27 mouse cellular contexts compared by ENCODE assay signal in the genomic region with DNA sequence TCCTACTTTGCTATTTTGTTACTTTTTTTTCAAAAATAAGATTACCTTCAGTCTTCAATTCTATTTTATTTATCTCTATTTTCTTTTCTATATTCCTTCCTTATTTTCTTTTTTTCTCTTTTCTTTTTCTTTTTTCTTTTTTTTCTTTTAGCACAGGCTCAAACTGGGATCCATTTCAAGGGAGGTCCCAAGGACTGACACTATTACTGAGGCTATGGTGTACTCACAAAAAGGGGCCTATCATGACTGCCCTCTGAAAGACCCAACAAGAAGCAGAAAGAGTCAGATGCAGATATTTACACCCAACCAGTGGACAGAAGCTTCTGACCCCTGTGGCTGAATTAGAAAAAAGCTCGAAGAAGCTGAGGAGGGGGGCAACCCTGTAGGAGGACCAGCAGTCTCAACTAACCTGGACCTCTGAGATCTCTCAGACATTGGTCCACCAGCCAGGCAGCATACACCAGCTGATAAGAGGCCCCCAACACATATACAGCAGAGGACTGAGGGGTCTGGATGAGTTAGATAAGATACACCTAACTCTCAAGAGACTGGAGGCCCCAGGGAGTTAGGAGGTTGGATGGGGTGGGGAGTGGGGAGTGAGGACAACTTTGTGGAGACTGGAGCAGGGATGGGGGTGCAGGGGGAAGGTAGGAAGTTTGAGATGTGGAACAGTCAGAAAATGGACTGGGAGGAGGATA.
DNase-seq lines count a peak whose midpoint lies in the region; ATAC-seq and TF ChIP-seq lines count a peak whose summit lies in the region.
"Had no signal": no experiment of that assay in that cellular context is flagged by ENCODE, and none has a peak within 500 bp of the region (broad histone marks: within the 10 kb centered on the region; RNA-seq: fewer than 3 reads in every experiment).

No protein-coding gene starts in this region.

- H3K4me1 ChIP-seq in heart, embryonic 12.5 days (replicated peaks) = no peaks in the 10 kb centered on the region
- peaks cover 8 to 9% of the 10 kb centered on the region in 2 experiments; a peak in 3 of 4 replicates for H3K4me1 ChIP-seq in liver, embryonic 14.5 days (replicated peaks; ENCODE audit: control insufficient read depth in 2 of 2, insufficient read depth in 2 of 2, low read length in 1 of 2)
- H3K4me1 ChIP-seq: embryonic facial prominence, embryonic 13.5 days; forebrain, embryonic 10.5 days; hindbrain, embryonic 13.5 days; neural tube, embryonic 15.5 days had no signal

- TF ChIP-seq EP300 in liver, embryonic 14.5 days (IDR thresholded peaks at IDR 0.05; ENCODE audit: low read depth) = peak; percentile 83

- no peak overlapping the region for H3K4me3 ChIP-seq in heart, embryonic 12.5 days
- H3K4me3 ChIP-seq in liver, embryonic 14.5 days (ENCODE audit: insufficient read depth in 1 of 2, low read depth in 2 of 2, low read length in 2 of 2) = no peak overlapping the region
- H3K4me3 ChIP-seq: embryonic facial prominence, embryonic 13.5 days; forebrain, embryonic 10.5 days; hindbrain, embryonic 13.5 days; neural tube, embryonic 15.5 days had no signal

- ATAC-seq in heart, embryonic 12.5 days (ENCODE audit: insufficient number of reproducible peaks, low FRiP score) = peak; percentile 76; the same call in 1 of the 2 replicates
- peak; percentile 100 for ATAC-seq in liver, embryonic 14.5 days (ENCODE audit: insufficient read depth)
- ATAC-seq: CD4-positive, CD25-positive, alpha-beta regulatory T cell, adult 4 months; forebrain, postnatal 0 days had no signal

- H3K9ac ChIP-seq in heart, embryonic 12.5 days = no peak overlapping the region
- H3K9ac ChIP-seq in liver, embryonic 14.5 days (replicated peaks) = peak overlapping the region; percentile 20; the same call in 1 of the 2 replicates
- H3K9ac ChIP-seq: embryonic facial prominence, embryonic 13.5 days; forebrain, postnatal 0 days; hindbrain, embryonic 13.5 days; lung, embryonic 14.5 days; neural tube, embryonic 15.5 days had no signal

- DNase-seq in heart, adult 8-10 months (ENCODE audit: low spot score) = no peak
- DNase-seq in liver = peak; percentile 72
- peak; percentile 40 to 65 (median 58) for DNase-seq in liver, embryonic 14.5 days (ENCODE audit: low read depth in 3 of 3, low spot score in 3 of 3)
- peak; percentile 13 for DNase-seq in yolk sac, embryonic 10.5 days (ENCODE audit: low spot score)
- DNase-seq in thymus, postnatal 25 days = no peak
- no peak for DNase-seq in gastrocnemius, postnatal 10 days
- DNase-seq: adrenal gland, postnatal 14 days; cerebellum, adult 18-20 months; cerebellum, postnatal 10 days; forebrain, postnatal 0 days; gastrocnemius, postnatal 14 days; heart, postnatal 14 days; kidney, adult 18-20 months; kidney, postnatal 4 days; left cerebral cortex, postnatal 4 days; lung, embryonic 14.5 days; lung, postnatal 14 days; midbrain, embryonic 14.5 days; retina, postnatal 1 day; right cerebral cortex, postnatal 25 days had no signal

- H3K27ac ChIP-seq in heart, embryonic 12.5 days (ENCODE audit: poor library complexity, severe bottlenecking) = no peak overlapping the region
- H3K27ac ChIP-seq in liver, embryonic 14.5 days = peak overlapping the region; percentile 54; the same call in 1 of the 2 replicates
- H3K27ac ChIP-seq: embryonic facial prominence, embryonic 13.5 days; forebrain, embryonic 10.5 days; hindbrain, embryonic 13.5 days; kidney, postnatal 0 days; neural tube, embryonic 15.5 days had no signal

- H3K4me2 ChIP-seq in heart, embryonic 12.5 days = no peak overlapping the region
- peak overlapping the region; percentile 58 for H3K4me2 ChIP-seq in liver, embryonic 14.5 days (ENCODE audit: low read depth)
- H3K4me2 ChIP-seq: embryonic facial prominence, embryonic 13.5 days; hindbrain, embryonic 13.5 days; lung, embryonic 14.5 days; neural tube, embryonic 15.5 days had no signal

- no peaks in the 10 kb centered on the region for H3K9me3 ChIP-seq in heart, embryonic 12.5 days (replicated peaks)
- no peaks in the 10 kb centered on the region for H3K9me3 ChIP-seq in liver, embryonic 14.5 days (ENCODE audit: control insufficient read depth, low read length)
- H3K9me3 ChIP-seq: embryonic facial prominence, embryonic 13.5 days; forebrain, embryonic 10.5 days; hindbrain, embryonic 13.5 days; neural tube, embryonic 15.5 days had no signal

- WGBS in heart, embryonic 12.5 days = 42% methylated on average over 1 of the region's 1 CpGs
- 7% methylated on average over 1 of the region's 1 CpGs for WGBS in liver, embryonic 14.5 days (ENCODE audit: insufficient replicate concordance)

- no peak for TF ChIP-seq CTCF in liver, embryonic 14.5 days (IDR thresholded peaks at IDR 0.05; ENCODE audit: low read depth)

- no peaks in the 10 kb centered on the region for H3K36me3 ChIP-seq in heart, embryonic 12.5 days
- H3K36me3 ChIP-seq in liver, embryonic 14.5 days (replicated peaks; ENCODE audit: control insufficient read depth, insufficient read depth, low read depth) = no peaks in the 10 kb centered on the region
- H3K36me3 ChIP-seq: embryonic facial prominence, embryonic 13.5 days; forebrain, embryonic 10.5 days; hindbrain, embryonic 13.5 days; neural tube, embryonic 15.5 days had no signal

- H3K27me3 ChIP-seq in heart, embryonic 12.5 days (replicated peaks) = no peaks in the 10 kb centered on the region
- no peaks in the 10 kb centered on the region for H3K27me3 ChIP-seq in liver, embryonic 14.5 days (ENCODE audit: control insufficient read depth, insufficient read depth, low read length)
- H3K27me3 ChIP-seq: embryonic facial prominence, embryonic 13.5 days; hindbrain, embryonic 13.5 days; neural tube, embryonic 15.5 days had no signal

Comparison
In these comparisons a context has a peak if more than half of its experiments do, and no peak if none do; other contexts are left out.
1. DNase-seq: peak in liver (single experiment), liver, embryonic 14.5 days (3 of 3) and yolk sac, embryonic 10.5 days (single experiment); none in heart, adult 8-10 months (single experiment), thymus, postnatal 25 days (single experiment) and gastrocnemius, postnatal 10 days (single experiment).